Mouse (Mus musculus) kidney, embryonic 14.5 days (tissue): ENCODE measurements around the gene Prkacb. TPM values are rescaled to one million over a fixed set of nuclear protein-coding genes. Genes with fewer than 3 reads are reported as not detected.

Source experiments
- ATAC-seq: fragments of 200-750 bp; cut with Nextera tagmentation; 2 replicates; pipeline ENCODE4 v1.8.0; 2017; ENCODE audit warnings: moderate number of reproducible peaks, mild to moderate bottlenecking, moderate TSS enrichment, moderate library complexity; ENCODE audit not compliant: low FRiP score, low TSS enrichment
- H3K27ac ChIP-seq: fragments of 300-500 bp; sonication (generic); 2 replicates; pipeline ENCODE4 v1.5.1; 2014; ENCODE audit warnings: low read depth, mild to moderate bottlenecking, low read length, moderate library complexity, mixed read lengths
- H3K27me3 ChIP-seq: fragments of 300-500 bp; sonication (generic); 2 replicates; pipeline ENCODE4 v1.6.1; 2014; ENCODE audit warnings: mild to moderate bottlenecking, low read length; ENCODE audit not compliant: control insufficient read depth, insufficient read depth
- H3K36me3 ChIP-seq: fragments of 300-500 bp; sonication (generic); 2 replicates; pipeline ENCODE4 v1.6.1; 2014; ENCODE audit warnings: low read length, mixed read lengths; ENCODE audit not compliant: control insufficient read depth, insufficient read depth
- H3K4me1 ChIP-seq: fragments of 300-500 bp; sonication (generic); 2 replicates; pipeline ENCODE4 v1.6.1; 2014; ENCODE audit warnings: low read length, mixed read lengths; ENCODE audit not compliant: control insufficient read depth, insufficient read depth
- H3K4me2 ChIP-seq: fragments of 300-500 bp; sonication (generic); replicated peaks from 2 replicates; pipeline ENCODE4 v1.6.1; 2014; ENCODE audit warnings: low read depth, mild to moderate bottlenecking, low read length
- H3K4me3 ChIP-seq: fragments of 300-500 bp; sonication (generic); 2 replicates; pipeline ENCODE4 v1.5.1; 2014; ENCODE audit warnings: mild to moderate bottlenecking, low read length
- H3K9ac ChIP-seq: fragments of 300-500 bp; sonication (generic); 2 replicates; pipeline ENCODE4 v1.6.1; 2014; ENCODE audit warnings: low read depth, mild to moderate bottlenecking, low read length, moderate library complexity
- H3K9me3 ChIP-seq: fragments of 300-500 bp; sonication (generic); 2 replicates; pipeline ENCODE4 v1.6.1; 2016; ENCODE audit warnings: low read length; ENCODE audit not compliant: control insufficient read depth
- WGBS: fragments of 180-500 bp; shearing (Covaris S2); extraction: QIAGEN DNeasy Blood & Tissue Kit; methylation state at CpG from one replicate; pipeline ENCODE4 v1.1.7; 2014; 5-methylcytosine and 5-hydroxymethylcytosine counted together
- polyA plus RNA-seq: library from polyadenylated mRNA; unstranded; fragments of >200 nt; fragmentation: Nextera tagmentation; extraction: Ambion mirVana; gene quantifications from 2 replicates; pipeline ENCODE4 v1.2.1, GENCODE M21; 2014

Prkacb gene
- polyA plus RNA-seq, 1 experiment from 2014 or later: 65.2 TPM

DNA sequence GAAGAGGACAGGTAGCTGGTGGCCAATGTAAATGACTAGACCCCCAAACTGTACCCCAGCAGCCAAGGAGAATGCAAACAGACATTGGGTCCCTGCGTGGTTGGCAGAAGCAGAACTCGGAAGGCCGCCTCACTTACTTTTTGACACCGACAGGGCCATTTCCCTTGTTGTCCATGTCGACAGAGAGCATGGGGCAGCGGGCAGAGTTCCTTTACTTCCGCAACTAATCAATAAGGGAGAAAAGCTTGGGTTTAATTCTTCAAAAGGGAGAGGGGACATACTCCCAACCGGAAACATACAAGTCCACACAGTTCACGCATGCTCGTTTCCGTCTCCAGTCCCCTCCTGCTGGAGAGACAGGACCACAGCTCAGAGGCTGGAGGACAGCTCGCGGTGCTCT lies 132.2 kb downstream of the Prkacb start:
- Histone ChIP-seq H3K4me1 (no peaks in the 10 kb centered on the region), H3K36me3 (no peaks in the 10 kb centered on the region), H3K27me3 (no peaks in the 10 kb centered on the region), H3K4me2 (no peak overlapping the region), H3K4me3 (no peak overlapping the region), H3K9ac (no peak overlapping the region), H3K27ac (no peak overlapping the region), H3K9me3 (no peaks in the 10 kb centered on the region)
- no peak for ATAC-seq
- 90% methylated on average over 13 of the region's 13 CpGs for WGBS

- Histone ChIP-seq H3K4me3 (no peak overlapping the region), H3K27me3 (no peaks in the 10 kb centered on the region), H3K27ac (no peak overlapping the region), H3K36me3 (no peaks in the 10 kb centered on the region), H3K4me2 (no peak overlapping the region), H3K4me1 (no peaks in the 10 kb centered on the region), H3K9ac (no peak overlapping the region), H3K9me3 (no peaks in the 10 kb centered on the region)
- ATAC-seq: no peak
- WGBS: 95% methylated on average over 16 of the region's 16 CpGs
Observed at GRCm38 (mm10) chr3:146679646-146680045, 133.1 kb downstream of the Prkacb start.

Other genes starting within 250 kb of the Prkacb start
- not detected in 2 replicates for gene Uox, start 242.6 kb downstream of the Prkacb start, polyA plus RNA-seq
- gene Dnase2b, start 197.4 kb downstream of the Prkacb start, polyA plus RNA-seq: not detected in 2 replicates
- gene 4930503B20Rik, start 161.7 kb downstream of the Prkacb start, polyA plus RNA-seq: not detected in 2 replicates
- gene Samd13, start 127.4 kb downstream of the Prkacb start, polyA plus RNA-seq: 0.99 and 1.2 TPM in 2 replicates
- gene Ttll7, start 39.4 kb upstream of the Prkacb start, polyA plus RNA-seq: 1.2 and 1.7 TPM in 2 replicates